Mouse (Mus musculus): ENCODE data around the gene Matn4. TPM values are rescaled to one million over a fixed set of nuclear protein-coding genes. Genes with fewer than 3 reads are reported as not detected.
A peak's percentile ranks its signal among the peaks of the same experiment; 100 is the strongest.

Gene Matn4
- polyA plus RNA-seq, 1 experiment from 2014 or later = 50.5 TPM

DNA sequence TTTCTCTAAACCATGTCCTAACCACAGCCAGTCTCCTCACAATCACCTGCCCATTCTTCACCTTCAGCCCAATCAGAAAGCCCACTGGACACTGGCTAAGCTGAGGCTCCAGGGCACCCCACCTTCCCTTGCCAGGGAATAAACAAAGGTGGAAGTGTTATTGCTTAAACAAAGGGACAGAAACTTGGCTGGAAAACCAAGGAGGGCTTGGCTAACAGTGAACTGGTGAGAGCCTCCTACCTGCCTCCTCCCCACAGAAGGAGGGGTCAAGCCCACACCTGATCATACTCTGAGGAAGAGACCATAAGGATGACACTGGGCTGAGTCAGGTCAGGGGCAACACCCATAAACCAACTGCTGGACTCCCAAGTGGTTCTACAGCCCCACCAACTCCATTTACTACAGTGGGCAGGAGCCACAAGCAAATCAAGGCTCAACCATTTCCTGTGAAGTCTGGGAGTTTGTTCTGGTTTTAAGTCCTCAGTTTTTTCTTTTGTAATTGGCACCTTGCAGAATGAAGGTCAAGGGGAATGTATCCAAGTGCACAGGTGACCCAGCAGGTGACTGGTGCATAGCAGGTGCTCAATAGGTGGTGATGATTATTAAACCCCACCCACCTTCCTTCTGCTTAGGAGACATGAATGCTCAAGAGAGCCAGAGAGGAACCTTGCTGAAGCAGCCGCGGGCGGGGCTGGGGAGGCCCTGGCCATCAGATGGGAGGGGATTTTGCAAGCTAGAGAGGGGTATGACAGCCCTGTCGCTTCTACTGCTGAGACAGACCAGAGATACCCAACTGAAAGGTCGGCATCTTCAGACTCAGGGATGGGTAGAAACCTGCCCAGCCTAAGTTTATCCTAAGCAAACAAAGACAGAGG lies 30.5 kb upstream of the Matn4 start:
- Histone ChIP-seq H3K27me3 (peaks cover 9% of the 10 kb centered on the region; the same call in 1 of the 2 replicates), H3K36me3 (no peaks in the 10 kb centered on the region), H3K4me1 (replicated peaks) (peaks cover 88% of the 10 kb centered on the region), H3K4me3 (replicated peaks) (no peak overlapping the region), H3K9ac (replicated peaks) (no peak overlapping the region), H3K4me2 (no peak overlapping the region), H3K9me3 (no peaks in the 10 kb centered on the region), H3K27ac (0 out of 2 replicates have a peak overlapping the region, but pooled peaks have one; percentile 53)
- 31% methylated on average over 5 of the region's 5 CpGs for WGBS
- no peak for ATAC-seq (ENCODE audit: insufficient number of reproducible peaks, insufficient read depth, low FRiP score, low TSS enrichment, low read depth)

DNA sequence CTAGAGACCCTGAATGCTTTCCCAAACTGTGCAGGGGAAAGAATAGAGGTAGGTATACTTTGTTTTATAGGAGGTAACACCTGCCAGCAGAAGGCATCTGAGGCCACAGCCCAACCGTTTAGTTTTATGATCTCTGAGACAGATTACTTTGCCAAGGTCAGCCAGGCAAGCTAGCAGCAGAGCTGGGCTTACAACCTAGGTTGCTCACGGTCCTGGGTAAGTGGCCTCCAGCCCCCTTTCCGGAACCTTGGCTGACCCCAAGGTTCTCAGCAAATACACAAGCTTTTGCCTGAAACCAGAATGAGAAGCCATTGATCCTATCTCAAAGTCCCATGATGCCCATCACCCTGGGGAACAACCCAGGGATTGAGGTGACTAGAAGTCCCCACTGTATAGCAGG lies 29.7 kb upstream of the Matn4 start:
- no peak overlapping the region for H3K4me3 ChIP-seq (replicated peaks)
- no peak overlapping the region for H3K27ac ChIP-seq
- no peak for ATAC-seq (ENCODE audit: insufficient number of reproducible peaks, insufficient read depth, low FRiP score, low TSS enrichment, low read depth)
- H3K9ac ChIP-seq (replicated peaks) = no peak overlapping the region
- H3K9me3 ChIP-seq = no peaks in the 10 kb centered on the region
- H3K4me1 ChIP-seq (replicated peaks) = peaks cover 87% of the 10 kb centered on the region
- 44% methylated on average over 3 of the region's 3 CpGs for WGBS
- H3K36me3 ChIP-seq = no peaks in the 10 kb centered on the region
- H3K4me2 ChIP-seq = no peak overlapping the region
- H3K27me3 ChIP-seq = peaks cover 16% of the 10 kb centered on the region

- peaks cover 27% of the 10 kb centered on the region for H3K27me3 ChIP-seq
- 75% methylated on average over 9 of the region's 9 CpGs for WGBS
- peaks cover 12% of the 10 kb centered on the region; the same call in 1 of the 2 replicates for H3K36me3 ChIP-seq
- H3K9ac ChIP-seq (replicated peaks) = no peak overlapping the region
- H3K9me3 ChIP-seq = no peaks in the 10 kb centered on the region
- H3K4me1 ChIP-seq (replicated peaks) = peaks cover 80% of the 10 kb centered on the region
- H3K27ac ChIP-seq = peak overlapping the region; percentile 56; the same call in 1 of the 2 replicates
- H3K4me3 ChIP-seq (replicated peaks) = no peak overlapping the region
- ATAC-seq (ENCODE audit: insufficient number of reproducible peaks, insufficient read depth, low FRiP score, low TSS enrichment, low read depth) = no peak
- peak overlapping the region; percentile 28; the same call in 1 of the 2 replicates for H3K4me2 ChIP-seq
These were observed 28.4 kb upstream of the Matn4 start for GRCm38 (mm10) chr2:164433278-164433895.

DNA sequence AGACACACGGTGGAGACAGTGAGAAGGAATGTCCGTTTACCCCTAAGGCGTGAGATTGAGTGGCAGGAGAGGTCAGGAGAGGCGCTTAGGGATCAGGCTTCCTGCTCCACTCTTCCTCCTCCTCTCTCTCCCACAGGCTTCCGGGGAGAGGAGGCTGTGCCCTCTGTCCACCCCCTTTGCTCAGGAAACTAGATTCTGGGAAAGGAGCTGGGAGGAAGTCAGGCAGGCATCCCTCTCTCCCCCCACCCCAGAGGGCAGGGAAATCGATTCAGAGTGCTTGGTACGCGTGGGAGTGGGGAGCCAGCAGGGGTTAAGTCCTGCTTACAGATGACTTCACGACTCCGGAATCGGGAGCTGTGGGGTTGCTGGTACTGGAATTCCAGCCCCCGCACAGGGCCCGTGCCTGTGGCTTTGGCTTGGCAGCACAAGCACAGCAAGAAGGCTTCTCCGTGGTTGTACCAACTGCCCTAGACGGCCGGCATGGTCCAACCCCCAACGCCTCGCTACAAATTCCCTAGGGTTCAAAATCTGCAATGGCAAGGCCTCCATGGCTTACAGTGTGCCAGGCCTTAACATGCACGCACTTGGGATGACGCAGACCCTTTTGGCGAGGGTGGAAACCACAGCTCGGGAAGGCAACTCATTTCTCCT lies 27.7 kb upstream of the Matn4 start:
- peak overlapping the region; percentile 28 for H3K4me2 ChIP-seq
- peak overlapping the region; percentile 23; the same call in 1 of the 2 replicates for H3K9ac ChIP-seq (replicated peaks)
- peaks cover 33% of the 10 kb centered on the region for H3K27me3 ChIP-seq
- no peaks in the 10 kb centered on the region for H3K9me3 ChIP-seq
- no peak for ATAC-seq (ENCODE audit: insufficient number of reproducible peaks, insufficient read depth, low FRiP score, low TSS enrichment, low read depth)
- H3K4me1 ChIP-seq (replicated peaks) = peaks cover 73% of the 10 kb centered on the region
- WGBS = 25% methylated on average over 22 of the region's 22 CpGs
- no peak overlapping the region for H3K4me3 ChIP-seq (replicated peaks)
- peak overlapping the region; percentile 56; the same call in 1 of the 2 replicates for H3K27ac ChIP-seq
- H3K36me3 ChIP-seq = peaks cover 19% of the 10 kb centered on the region; the same call in 1 of the 2 replicates

- peaks cover 37% of the 10 kb centered on the region for H3K27me3 ChIP-seq
- ATAC-seq (ENCODE audit: insufficient number of reproducible peaks, insufficient read depth, low FRiP score, low TSS enrichment, low read depth) = no peak
- H3K36me3 ChIP-seq = peaks cover 19% of the 10 kb centered on the region; the same call in 1 of the 2 replicates
- peak overlapping the region; percentile 23; the same call in 1 of the 2 replicates for H3K9ac ChIP-seq (replicated peaks)
- WGBS = 67% methylated on average over 9 of the region's 9 CpGs
- H3K27ac ChIP-seq = peak overlapping the region; percentile 56; the same call in 1 of the 2 replicates
- H3K4me2 ChIP-seq = no peak overlapping the region
- H3K4me1 ChIP-seq (replicated peaks) = peaks cover 65% of the 10 kb centered on the region
- H3K9me3 ChIP-seq = no peaks in the 10 kb centered on the region
- H3K4me3 ChIP-seq (replicated peaks) = no peak overlapping the region
These were observed 26.9 kb upstream of the Matn4 start for GRCm38 (mm10) chr2:164431676-164432465.

GRCm38 (mm10) chr2:164430697-164431096 lies 25.7 kb upstream of the Matn4 start:
- no peak for ATAC-seq (ENCODE audit: insufficient number of reproducible peaks, insufficient read depth, low FRiP score, low TSS enrichment, low read depth)
- H3K4me3 ChIP-seq (replicated peaks) = no peak overlapping the region
- no peak overlapping the region for H3K9ac ChIP-seq (replicated peaks)
- 3% methylated on average over 7 of the region's 7 CpGs for WGBS
- peaks cover 37% of the 10 kb centered on the region for H3K27me3 ChIP-seq
- peak overlapping the region; percentile 20 for H3K4me2 ChIP-seq
- no peaks in the 10 kb centered on the region for H3K9me3 ChIP-seq
- H3K36me3 ChIP-seq = peaks cover 31% of the 10 kb centered on the region; the same call in 1 of the 2 replicates
- H3K4me1 ChIP-seq (replicated peaks) = peaks cover 53% of the 10 kb centered on the region
- 0 out of 2 replicates have a peak overlapping the region, but pooled peaks have one; percentile 1 for H3K27ac ChIP-seq

GRCm38 (mm10) chr2:164429881-164430615 lies 25.1 kb upstream of the Matn4 start:
- 47% methylated on average over 15 of the region's 15 CpGs for WGBS
- Histone ChIP-seq H3K36me3 (peaks cover 31% of the 10 kb centered on the region; the same call in 1 of the 2 replicates), H3K27me3 (peaks cover 37% of the 10 kb centered on the region), H3K4me1 (replicated peaks) (peaks cover 47% of the 10 kb centered on the region), H3K4me3 (replicated peaks) (no peak overlapping the region), H3K27ac (0 out of 2 replicates have a peak overlapping the region, but pooled peaks have one; percentile 1), H3K4me2 (no peak overlapping the region; the same call in 1 of the 2 replicates), H3K9ac (replicated peaks) (no peak overlapping the region), H3K9me3 (no peaks in the 10 kb centered on the region)
- no peak for ATAC-seq (ENCODE audit: insufficient number of reproducible peaks, insufficient read depth, low FRiP score, low TSS enrichment, low read depth)

DNA sequence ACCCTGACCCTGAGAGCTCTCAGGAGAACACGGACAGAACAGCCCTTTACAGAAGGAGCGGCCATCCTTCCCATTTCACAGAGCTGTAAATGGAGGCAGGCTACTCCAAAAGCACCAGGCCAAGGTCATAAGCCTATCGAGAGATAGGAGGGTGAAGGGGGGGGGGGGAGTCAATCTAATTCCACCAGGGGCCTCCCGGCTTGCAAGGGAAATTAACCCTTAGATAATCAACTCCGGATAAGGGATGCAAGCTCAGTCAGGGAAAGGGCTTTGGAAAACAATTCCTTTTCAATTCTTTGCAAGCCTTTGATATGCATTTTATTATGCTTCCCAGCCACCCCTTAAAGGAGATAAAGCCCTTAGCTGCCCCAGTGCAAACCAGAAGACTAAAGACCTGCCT lies 23.5 kb upstream of the Matn4 start:
- Histone ChIP-seq H3K27me3 (peaks cover 37% of the 10 kb centered on the region), H3K4me3 (replicated peaks) (no peak overlapping the region), H3K9ac (replicated peaks) (no peak overlapping the region), H3K9me3 (no peaks in the 10 kb centered on the region), H3K4me2 (no peak overlapping the region), H3K4me1 (replicated peaks) (peaks cover 33% of the 10 kb centered on the region), H3K36me3 (peaks cover 43% of the 10 kb centered on the region; the same call in 1 of the 2 replicates), H3K27ac (no peak overlapping the region)
- WGBS = 33% methylated on average over 5 of the region's 5 CpGs
- no peak for ATAC-seq (ENCODE audit: insufficient number of reproducible peaks, insufficient read depth, low FRiP score, low TSS enrichment, low read depth)

GRCm38 (mm10) chr2:164426952-164427351 lies 22.0 kb upstream of the Matn4 start:
- H3K9me3 ChIP-seq = no peaks in the 10 kb centered on the region
- H3K4me3 ChIP-seq (replicated peaks) = no peak overlapping the region
- no peak for ATAC-seq (ENCODE audit: insufficient number of reproducible peaks, insufficient read depth, low FRiP score, low TSS enrichment, low read depth)
- no peak overlapping the region for H3K4me2 ChIP-seq
- H3K27me3 ChIP-seq = peaks cover 32% of the 10 kb centered on the region
- peaks cover 18% of the 10 kb centered on the region for H3K4me1 ChIP-seq (replicated peaks)
- H3K9ac ChIP-seq (replicated peaks) = no peak overlapping the region
- 78% methylated on average over 5 of the region's 5 CpGs for WGBS
- no peak overlapping the region for H3K27ac ChIP-seq
- H3K36me3 ChIP-seq = peaks cover 47% of the 10 kb centered on the region; the same call in 1 of the 2 replicates

GRCm38 (mm10) chr2:164426121-164426520 lies 21.2 kb upstream of the Matn4 start:
- Histone ChIP-seq H3K36me3 (peaks cover 47% of the 10 kb centered on the region; the same call in 1 of the 2 replicates), H3K4me2 (no peak overlapping the region), H3K4me1 (replicated peaks) (peaks cover 9% of the 10 kb centered on the region), H3K4me3 (replicated peaks) (no peak overlapping the region), H3K27me3 (peaks cover 28% of the 10 kb centered on the region), H3K9me3 (no peaks in the 10 kb centered on the region), H3K9ac (replicated peaks) (no peak overlapping the region), H3K27ac (no peak overlapping the region)
- no peak for ATAC-seq (ENCODE audit: insufficient number of reproducible peaks, insufficient read depth, low FRiP score, low TSS enrichment, low read depth)
- 14% methylated on average over 12 of the region's 12 CpGs for WGBS

Measured in limb, embryonic 12.5 days (tissue).